Mouse (Mus musculus) common myeloid progenitor, adult 5-6 weeks (primary cell): ENCODE data around the gene Ostf1. TPM values are rescaled to one million over a fixed set of nuclear protein-coding genes. Genes with fewer than 3 reads are reported as not detected.
A peak's percentile ranks its signal among the peaks of the same experiment; 100 is the strongest.

Experiments used
- ATAC-seq: replicated peaks from 2 replicates; pipeline ENCODE4 v1.8.0; 2016; ENCODE audit warnings: low read depth, mild to moderate bottlenecking, moderate TSS enrichment, inconsistent platforms; ENCODE audit not compliant: poor library complexity, severe bottlenecking
- total RNA-seq: library from RNA; stranded (forward); fragments of 200-1000, 187-1606 nt; gene quantifications from 2 replicates; pipeline ENCODE4 v1.2.3, GENCODE M21; 2017

Ostf1 gene
- total RNA-seq, 1 experiment from 2014 or later = 99.8 TPM

GRCm38 (mm10) chr19:18646853-18647420, 15.3 kb upstream of the Ostf1 start:
- ATAC-seq = peak; percentile 84

- ATAC-seq = peak; percentile 37
These were observed 14.8 kb upstream of the Ostf1 start for GRCm38 (mm10) chr19:18646397-18646796.

GRCm38 (mm10) chr19:18644084-18644483, 12.5 kb upstream of the Ostf1 start:
- ATAC-seq = peak; percentile 52

GRCm38 (mm10) chr19:18643411-18643810, 11.8 kb upstream of the Ostf1 start:
- no peak for ATAC-seq

GRCm38 (mm10) chr19:18641001-18641400, 9.4 kb upstream of the Ostf1 start:
- ATAC-seq = no peak

- no peak for ATAC-seq
These were observed 7.9 kb upstream of the Ostf1 start for GRCm38 (mm10) chr19:18639552-18639951.

- peak; percentile 75 for ATAC-seq
These were observed 7.3 kb upstream of the Ostf1 start for GRCm38 (mm10) chr19:18638949-18639348.

GRCm38 (mm10) chr19:18637954-18638353, 6.3 kb upstream of the Ostf1 start:
- no peak for ATAC-seq

GRCm38 (mm10) chr19:18632231-18633185, 885 bp upstream of the Ostf1 start:
- ATAC-seq = no peak

GRCm38 (mm10) chr19:18631161-18631643, 421 bp downstream of the Ostf1 start:
- peak; percentile 69 for ATAC-seq

GRCm38 (mm10) chr19:18630221-18631119, 1.2 kb downstream of the Ostf1 start:
- ATAC-seq = peak; percentile 37; the same call in 1 of the 2 replicates

GRCm38 (mm10) chr19:18629589-18629988, 2.0 kb downstream of the Ostf1 start:
- ATAC-seq = no peak

GRCm38 (mm10) chr19:18623894-18624293, 7.7 kb downstream of the Ostf1 start:
- ATAC-seq = peak; percentile 37; the same call in 1 of the 2 replicates

GRCm38 (mm10) chr19:18619691-18620090, 11.9 kb downstream of the Ostf1 start:
- peak; percentile 53 for ATAC-seq

GRCm38 (mm10) chr19:18619060-18619459, 12.6 kb downstream of the Ostf1 start:
- 0 out of 2 replicates have a peak, but pooled peaks have one; percentile 25 for ATAC-seq

GRCm38 (mm10) chr19:18617504-18617903, 14.1 kb downstream of the Ostf1 start:
- ATAC-seq = no peak

- no peak for ATAC-seq
These were observed 15.9 kb downstream of the Ostf1 start for GRCm38 (mm10) chr19:18615680-18616240.

- peak; percentile 23; the same call in 1 of the 2 replicates for ATAC-seq
These were observed 17.3 kb downstream of the Ostf1 start for GRCm38 (mm10) chr19:18614337-18614736.

GRCm38 (mm10) chr19:18608975-18609374, 22.6 kb downstream of the Ostf1 start:
- 0 out of 2 replicates have a peak, but pooled peaks have one; percentile 44 for ATAC-seq
